Mouse (Mus musculus): ENCODE results near the gene Zfp174.

DNA sequence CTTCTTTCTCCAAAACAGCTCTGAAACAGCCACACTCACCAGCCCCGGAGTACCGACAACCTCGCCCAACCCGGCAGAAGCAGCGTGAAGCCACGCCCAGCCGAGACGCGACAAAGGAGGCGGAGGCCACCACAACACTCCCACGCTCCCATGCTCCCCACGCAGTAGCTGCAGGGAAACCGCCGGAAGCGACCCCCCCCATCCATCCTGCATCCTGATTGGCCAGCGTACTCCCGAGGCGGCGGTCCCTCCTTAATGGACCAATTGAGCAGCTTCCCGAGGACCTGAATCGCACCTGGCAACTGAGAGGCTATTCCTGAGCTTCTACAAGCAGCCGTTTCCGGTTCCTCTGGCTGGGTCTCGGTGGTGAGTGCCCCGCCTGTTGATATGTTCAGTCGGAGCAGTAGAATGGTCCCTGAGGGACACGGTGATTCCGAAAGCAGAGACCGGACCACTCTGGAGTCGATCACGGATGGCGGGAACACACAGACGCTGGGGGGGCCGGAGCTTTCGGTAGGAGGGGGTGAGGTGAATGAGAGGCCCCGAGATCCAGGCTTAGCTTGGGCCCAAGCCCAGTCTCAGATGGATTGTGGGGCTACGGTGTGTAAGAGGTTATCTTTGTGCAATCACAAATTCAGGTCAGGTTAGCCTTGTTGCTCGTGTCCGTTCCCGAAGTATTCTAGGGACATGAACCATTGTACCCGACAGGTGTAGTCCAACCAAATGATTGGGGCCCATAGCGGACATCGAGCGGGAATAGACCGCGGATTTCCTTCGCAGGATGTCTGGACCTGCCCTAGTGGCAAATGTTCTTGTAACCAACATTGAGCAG, 25.4 kb downstream of the Zfp174 start, which contains the start of gene Naa60:
- no peak for TF ChIP-seq POLR2A (IDR thresholded peaks at IDR 0.05; ENCODE audit: borderline replicate concordance, extremely low read depth, insufficient read depth, insufficient read length, poor library complexity, severe bottlenecking)
- TF ChIP-seq CTCF (IDR thresholded peaks at IDR 0.05; ENCODE audit: borderline replicate concordance, extremely low read depth, insufficient read depth, insufficient read length), result no peak

All from brain, embryonic 14.5 days (tissue).